In genomic region chr13:45546946-45547345, GRCm38 (mm10) we compare ENCODE assay signal across 20 mouse cellular contexts. TPM values are rescaled to one million over a fixed set of nuclear protein-coding genes. Genes with fewer than 3 reads are reported as not detected.
A peak's percentile ranks its signal among the peaks of the same experiment; 100 is the strongest.
DNase-seq lines count a peak whose midpoint lies in the region; ATAC-seq and TF ChIP-seq lines count a peak whose summit lies in the region.
"Had no signal": no experiment of that assay in that cellular context is flagged by ENCODE, and none has a peak within 500 bp of the region (broad histone marks: within the 10 kb centered on the region; RNA-seq: fewer than 3 reads in every experiment).

No protein-coding gene starts in this region.

- no peak for TF ChIP-seq EP300 in liver, postnatal 0 days (IDR thresholded peaks at IDR 0.05; ENCODE audit: low read depth)

- TF ChIP-seq CTCF in liver, postnatal 0 days (IDR thresholded peaks at IDR 0.05; ENCODE audit: low read depth) = no peak

- no peak overlapping the region for H3K4me3 ChIP-seq in heart, embryonic 13.5 days
- H3K4me3 ChIP-seq in liver, embryonic 11.5 days (ENCODE audit: low read depth, low read length) = peak overlapping the region; percentile 31
- H3K4me3 ChIP-seq in liver, postnatal 0 days (ENCODE audit: low read depth, low read length) = no peak overlapping the region
- H3K4me3 ChIP-seq: forebrain, embryonic 13.5 days; limb, embryonic 15.5 days; midbrain, embryonic 12.5 days had no signal

- no peak overlapping the region for H3K4me2 ChIP-seq in heart, embryonic 13.5 days
- H3K4me2 ChIP-seq in liver, embryonic 11.5 days = peak overlapping the region; percentile 60
- H3K4me2 ChIP-seq in liver, postnatal 0 days (ENCODE audit: low read depth, low read length) = peak overlapping the region; percentile 58
- H3K4me2 ChIP-seq: forebrain, embryonic 13.5 days; limb, embryonic 15.5 days; midbrain, embryonic 12.5 days had no signal

- H3K4me1 ChIP-seq in heart, embryonic 13.5 days = peaks cover 48% of the 10 kb centered on the region
- H3K4me1 ChIP-seq in liver, embryonic 11.5 days (replicated peaks; ENCODE audit: control insufficient read depth, insufficient read depth, low read length) = peaks cover 38% of the 10 kb centered on the region
- H3K4me1 ChIP-seq in liver, postnatal 0 days (ENCODE audit: insufficient read depth) = peaks cover 23% of the 10 kb centered on the region; the same call in 1 of the 2 replicates
- H3K4me1 ChIP-seq: forebrain, embryonic 13.5 days; limb, embryonic 15.5 days; midbrain, embryonic 12.5 days had no signal

- ATAC-seq in heart, embryonic 13.5 days (ENCODE audit: extremely low read depth, insufficient number of reproducible peaks, low FRiP score, low TSS enrichment) = no peak
- peak; percentile 42 for ATAC-seq in liver, embryonic 11.5 days (replicated peaks; ENCODE audit: low FRiP score)
- no peak for ATAC-seq in liver, postnatal 0 days
- ATAC-seq: forebrain, embryonic 13.5 days; hindbrain, postnatal 0 days; intestine, postnatal 0 days had no signal

- no peaks in the 10 kb centered on the region for H3K9me3 ChIP-seq in heart, embryonic 13.5 days
- H3K9me3 ChIP-seq in liver, embryonic 11.5 days (ENCODE audit: control insufficient read depth, low read length) = no peaks in the 10 kb centered on the region
- H3K9me3 ChIP-seq in liver, postnatal 0 days (ENCODE audit: low read length) = no peaks in the 10 kb centered on the region
- H3K9me3 ChIP-seq: forebrain, embryonic 13.5 days; limb, embryonic 15.5 days; midbrain, embryonic 12.5 days had no signal

- H3K9ac ChIP-seq in heart, embryonic 13.5 days = 0 out of 2 replicates have a peak overlapping the region, but pooled peaks have one; percentile 21
- peak overlapping the region; percentile 64 for H3K9ac ChIP-seq in liver, embryonic 11.5 days (ENCODE audit: low read depth, low read length)
- H3K9ac ChIP-seq in liver, postnatal 0 days (replicated peaks) = peak overlapping the region; percentile 23; the same call in 1 of the 2 replicates
- H3K9ac ChIP-seq: forebrain, embryonic 13.5 days; limb, embryonic 15.5 days; midbrain, embryonic 12.5 days had no signal

- peak overlapping the region; percentile 24 for H3K27ac ChIP-seq in heart, embryonic 13.5 days (replicated peaks)
- H3K27ac ChIP-seq in liver, embryonic 11.5 days (ENCODE audit: low read depth, low read length) = peak overlapping the region; percentile 93
- H3K27ac ChIP-seq in liver, postnatal 0 days (ENCODE audit: low read depth) = peak overlapping the region; percentile 77; the same call in 1 of the 2 replicates
- H3K27ac ChIP-seq: forebrain, embryonic 13.5 days; hindbrain, postnatal 0 days; limb, embryonic 15.5 days; midbrain, embryonic 12.5 days had no signal

- intact Hi-C loops in heart, postnatal 25 days (cut with DNase I) = no loop called here

- 72% methylated on average over 4 of the region's 4 CpGs for WGBS in heart, embryonic 13.5 days
- WGBS in liver, embryonic 11.5 days = 52% methylated on average over 4 of the region's 4 CpGs
- 46% methylated on average over 4 of the region's 4 CpGs for WGBS in liver, postnatal 0 days (ENCODE audit: insufficient replicate concordance)

- DNase-seq in heart, postnatal 25 days (ENCODE audit: low spot score) = no peak
- DNase-seq in c-Kit-negative CD71-positive TER-119-positive erythroid progenitor cells, embryonic 14.5 days (ENCODE audit: low read depth, low spot score) = peak; percentile 70
- no peak for DNase-seq in liver, embryonic 11.5 days (ENCODE audit: low spot score)
- DNase-seq in liver, postnatal 0 days = no peak
- DNase-seq in right cerebral cortex, postnatal 36 days (ENCODE audit: low spot score in 2 of 2) = no peak
- no peak for DNase-seq in embryo, embryonic 11 days
- DNase-seq: adrenal gland, postnatal 25 days; cerebellum, adult 11-12 months; cerebellum, postnatal 10 days; heart, adult 11 months; kidney, postnatal 4 days; left cerebral cortex, postnatal 4 days; thymus, adult 18-20 months; thymus, postnatal 36 days had no signal

- H3K36me3 ChIP-seq in heart, embryonic 13.5 days = peaks cover 74% of the 10 kb centered on the region
- peaks cover 13% of the 10 kb centered on the region; the same call in 1 of the 2 replicates for H3K36me3 ChIP-seq in liver, embryonic 11.5 days (ENCODE audit: control insufficient read depth, insufficient read depth, low read length)
- peaks cover 49% of the 10 kb centered on the region for H3K36me3 ChIP-seq in liver, postnatal 0 days (replicated peaks; ENCODE audit: insufficient read depth, low read length)
- H3K36me3 ChIP-seq: limb, embryonic 15.5 days; midbrain, embryonic 12.5 days had no signal

- H3K27me3 ChIP-seq in heart, embryonic 13.5 days (replicated peaks) = no peaks in the 10 kb centered on the region
- H3K27me3 ChIP-seq in liver, embryonic 11.5 days (replicated peaks; ENCODE audit: control insufficient read depth, insufficient read depth, low read length) = no peaks in the 10 kb centered on the region
- no peaks in the 10 kb centered on the region for H3K27me3 ChIP-seq in liver, postnatal 0 days (ENCODE audit: insufficient read depth, low read length)
- H3K27me3 ChIP-seq: forebrain, embryonic 13.5 days; limb, embryonic 15.5 days; midbrain, embryonic 12.5 days had no signal

RNA-seq across cellular contexts. Expression of gene Gmpr, which starts 39.7 kb away (rescaled TPM):
- polyA plus RNA-seq in heart, embryonic 13.5 days (2015; fragmentation: Nextera tagmentation; extraction: Ambion mirVana) = 179 and 199 TPM in 2 replicates
- 100 to 1,000 TPM; 167 to 189 TPM for total RNA-seq in heart, postnatal 25 days (2021)
- 200 and 221 TPM in 2 replicates for polyA plus RNA-seq in liver, embryonic 11.5 days (2014; fragmentation: Nextera tagmentation; extraction: Ambion mirVana)
- polyA plus RNA-seq in liver, postnatal 0 days (2015; fragmentation: Nextera tagmentation; extraction: Ambion mirVana) = 63.6 and 75.5 TPM in 2 replicates

Comparison
In these comparisons a context has a peak if more than half of its experiments do, and no peak if none do; other contexts are left out.
1. H3K27ac ChIP-seq: peak in every context shown above with its lines; median percentile 93 in liver, embryonic 11.5 days; 77 in liver, postnatal 0 days; 24 in heart, embryonic 13.5 days.